Mouse (Mus musculus) neural tube, embryonic 15.5 days (tissue): ENCODE data around the gene Tsr2. TPM values are rescaled to one million over a fixed set of nuclear protein-coding genes. Genes with fewer than 3 reads are reported as not detected.

ENCODE experiments used
- ATAC-seq: fragments of 200-750 bp; cut with Nextera tagmentation; 2 replicates; pipeline ENCODE4 v1.8.0; 2017; ENCODE audit warnings: mild to moderate bottlenecking, moderate TSS enrichment, moderate library complexity; ENCODE audit not compliant: low FRiP score
- H3K27ac ChIP-seq: fragments of 300-500 bp; sonication (generic); replicated peaks from 2 replicates; pipeline ENCODE4 v1.5.1; 2015; ENCODE audit warnings: mild to moderate bottlenecking, inconsistent platforms
- H3K27me3 ChIP-seq: fragments of 300-500 bp; sonication (generic); replicated peaks from 2 replicates; pipeline ENCODE4 v1.6.1; 2015; ENCODE audit warnings: inconsistent platforms
- H3K36me3 ChIP-seq: fragments of 300-500 bp; sonication (generic); 2 replicates; pipeline ENCODE4 v1.6.1; 2015; ENCODE audit warnings: inconsistent platforms
- H3K4me1 ChIP-seq: fragments of 300-500 bp; sonication (generic); 2 replicates; pipeline ENCODE4 v1.6.1; 2015; ENCODE audit warnings: inconsistent platforms
- H3K4me2 ChIP-seq: fragments of 300-500 bp; sonication (generic); 2 replicates; pipeline ENCODE4 v1.6.1; 2015; ENCODE audit warnings: inconsistent platforms, mild to moderate bottlenecking, moderate library complexity
- H3K4me3 ChIP-seq: fragments of 300-500 bp; sonication (generic); replicated peaks from 2 replicates; pipeline ENCODE4 v1.5.1; 2015; ENCODE audit warnings: mild to moderate bottlenecking, inconsistent platforms
- H3K9ac ChIP-seq: fragments of 300-500 bp; sonication (generic); replicated peaks from 2 replicates; pipeline ENCODE4 v1.6.1; 2015; ENCODE audit warnings: mild to moderate bottlenecking, inconsistent platforms
- H3K9me3 ChIP-seq: fragments of 300-500 bp; sonication (generic); replicated peaks from 2 replicates; pipeline ENCODE4 v1.6.1; 2016; ENCODE audit warnings: inconsistent platforms
- WGBS: fragments of 180-500 bp; shearing (Covaris S2); methylation state at CpG from one replicate; pipeline ENCODE4 v1.1.7; 2015; ENCODE audit warnings: mixed read lengths; 5-methylcytosine and 5-hydroxymethylcytosine counted together
- polyA plus RNA-seq: library from polyadenylated mRNA; unstranded; fragments of >200 nt; fragmentation: Nextera tagmentation; extraction: Ambion mirVana; gene quantifications from 2 replicates; pipeline ENCODE4 v1.2.1, GENCODE M21; 2015

Tsr2 gene
- polyA plus RNA-seq, 1 experiment from 2014 or later: 37.5 TPM

DNA sequence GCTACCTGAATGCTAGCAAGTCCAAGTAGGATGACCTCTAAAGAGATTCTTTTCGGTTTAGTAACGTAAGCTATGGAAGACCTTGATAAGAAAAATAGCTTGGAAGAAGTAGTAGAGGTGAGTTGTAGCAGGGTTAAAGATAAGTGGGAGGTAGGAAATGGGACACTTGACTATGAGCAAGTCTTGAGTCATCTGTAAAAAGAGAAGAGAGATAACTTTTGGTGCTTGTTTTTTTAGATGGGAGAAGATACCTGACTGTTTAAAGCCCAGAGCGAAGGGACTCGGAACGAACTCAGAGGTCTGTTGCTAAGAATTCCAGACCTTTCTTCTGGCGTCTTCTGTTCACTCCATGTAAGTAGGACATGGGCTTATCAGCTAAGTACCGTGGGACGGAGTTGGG is 50.5 kb downstream of the Tsr2 start, which contains the start of gene Fgd1:
Gene Fgd1 (plus strand): TSS at position 301 of the 400 bp plus-strand sequence.
- Histone ChIP-seq H3K36me3 (no peaks in the 10 kb centered on the region), H3K4me1 (peaks cover 24% of the 10 kb centered on the region), H3K9me3 (no peaks in the 10 kb centered on the region), H3K9ac (peak within 1 kb of the TSS; percentile 73), H3K27ac (peak within 1 kb of the TSS; percentile 94), H3K4me2 (peak within 1 kb of the TSS; percentile 64), H3K27me3 (no peaks in the 10 kb centered on the region), H3K4me3 (peak within 1 kb of the TSS; percentile 62)
- no peak for ATAC-seq
- WGBS: 93% methylated on average over 8 of the region's 8 CpGs

DNA sequence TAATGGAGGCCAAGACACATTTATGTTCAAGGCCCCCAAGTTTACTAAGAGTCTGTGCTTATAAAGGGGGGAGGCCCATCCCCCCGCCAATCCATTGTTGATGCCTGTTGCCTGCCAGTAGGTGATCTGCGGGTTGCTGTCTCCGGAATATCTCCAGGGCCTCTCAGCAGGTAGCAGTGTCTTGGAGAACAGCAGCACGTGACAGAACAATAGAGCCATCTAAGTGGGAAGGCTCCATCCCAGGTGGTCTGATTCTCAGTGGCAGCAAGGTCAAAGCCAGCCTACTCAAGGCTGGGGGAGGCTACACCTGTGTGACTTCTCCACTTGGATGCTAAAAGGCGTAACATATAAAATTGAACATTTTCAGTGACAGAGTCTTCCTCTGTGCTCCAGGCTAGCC is 55.1 kb downstream of the Tsr2 start:
- Histone ChIP-seq H3K4me3 (no peak overlapping the region), H3K4me1 (no peaks in the 10 kb centered on the region), H3K4me2 (no peak overlapping the region), H3K36me3 (no peaks in the 10 kb centered on the region), H3K9ac (no peak overlapping the region), H3K27ac (no peak overlapping the region), H3K9me3 (no peaks in the 10 kb centered on the region), H3K27me3 (no peaks in the 10 kb centered on the region)
- no peak for ATAC-seq
- 48% methylated on average over 5 of the region's 5 CpGs for WGBS

Other genes with a start within 250 kb of the Tsr2 start
- 71.3 and 82.0 TPM in 2 replicates for gene Gnl3l, start 79.2 kb downstream of the Tsr2 start, polyA plus RNA-seq
- gene Fgd1, start 50.4 kb downstream of the Tsr2 start, polyA plus RNA-seq: 13.3 and 15.1 TPM in 2 replicates
- 8.8 and 10.1 TPM in 2 replicates for gene Wnk3, start 101.5 kb upstream of the Tsr2 start, polyA plus RNA-seq
- gene Fam120c, start 247.6 kb upstream of the Tsr2 start, polyA plus RNA-seq: 7.0 and 7.7 TPM in 2 replicates